Mouse (Mus musculus) midbrain, embryonic 13.5 days (tissue): ENCODE measurements around the gene Asb16. TPM values are rescaled to one million over a fixed set of nuclear protein-coding genes. Genes with fewer than 3 reads are reported as not detected.

Experiments
- ATAC-seq: fragments of 200-750 bp; cut with Nextera tagmentation; 2 replicates; pipeline ENCODE4 v1.8.0; 2017; ENCODE audit warnings: mild to moderate bottlenecking, moderate TSS enrichment, moderate library complexity
- H3K27ac ChIP-seq: fragments of 300-500 bp; sonication (generic); 2 replicates; pipeline ENCODE4 v1.5.1; 2015; ENCODE audit warnings: inconsistent platforms, mild to moderate bottlenecking, moderate library complexity
- H3K27me3 ChIP-seq: fragments of 300-500 bp; sonication (generic); 2 replicates; pipeline ENCODE4 v1.6.1; 2015; ENCODE audit warnings: mild to moderate bottlenecking, inconsistent platforms
- H3K36me3 ChIP-seq: fragments of 300-500 bp; sonication (generic); 2 replicates; pipeline ENCODE4 v1.6.1; 2015; ENCODE audit warnings: mild to moderate bottlenecking, inconsistent platforms
- H3K4me1 ChIP-seq: fragments of 300-500 bp; sonication (generic); replicated peaks from 2 replicates; pipeline ENCODE4 v1.6.1; 2015; ENCODE audit warnings: inconsistent platforms
- H3K4me2 ChIP-seq: fragments of 300-500 bp; sonication (generic); replicated peaks from 2 replicates; pipeline ENCODE4 v1.6.1; 2015; ENCODE audit warnings: moderate library complexity, mild to moderate bottlenecking, inconsistent platforms
- H3K4me3 ChIP-seq: fragments of 300-500 bp; sonication (generic); replicated peaks from 2 replicates; pipeline ENCODE4 v1.5.1; 2015; ENCODE audit warnings: mild to moderate bottlenecking, inconsistent platforms
- H3K9ac ChIP-seq: fragments of 300-500 bp; sonication (generic); replicated peaks from 2 replicates; pipeline ENCODE4 v1.6.1; 2015; ENCODE audit warnings: mild to moderate bottlenecking, inconsistent platforms
- H3K9me3 ChIP-seq: fragments of 300-500 bp; sonication (generic); 2 replicates; pipeline ENCODE4 v1.6.1; 2016; ENCODE audit warnings: mild to moderate bottlenecking, inconsistent platforms
- WGBS: fragments of 180-500 bp; shearing (Covaris S2); methylation state at CpG from one replicate; pipeline ENCODE4 v1.1.7; 2015; 5-methylcytosine and 5-hydroxymethylcytosine counted together
- polyA plus RNA-seq: library from polyadenylated mRNA; unstranded; fragments of >200 nt; fragmentation: Nextera tagmentation; extraction: Ambion mirVana; gene quantifications from 2 replicates; pipeline ENCODE4 v1.2.1, GENCODE M21; 2015

Asb16 gene
- polyA plus RNA-seq, 1 experiment from 2014 or later = not detected

DNA sequence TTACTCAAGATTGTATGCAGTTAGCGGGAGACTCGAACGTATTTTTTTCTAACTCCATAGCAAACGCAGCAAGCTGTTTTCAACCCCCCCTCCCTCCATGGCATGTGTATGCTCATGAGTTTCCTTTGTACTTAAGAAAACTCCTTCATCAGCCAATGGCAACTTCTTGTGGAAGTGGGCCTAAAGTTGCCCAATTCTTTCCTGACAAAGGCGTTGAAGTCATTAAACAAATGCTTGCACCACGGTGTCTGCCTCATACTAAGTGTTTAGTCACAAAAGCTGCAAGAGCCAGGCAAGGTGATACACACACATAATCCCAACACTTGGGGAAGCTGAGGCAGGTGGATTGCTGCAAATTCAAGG, 22.3 kb upstream of the Asb16 start:
- Histone ChIP-seq H3K4me2 (no peak overlapping the region), H3K9ac (no peak overlapping the region), H3K27ac (no peak overlapping the region), H3K4me3 (no peak overlapping the region), H3K4me1 (peaks cover 29% of the 10 kb centered on the region), H3K36me3 (no peaks in the 10 kb centered on the region), H3K9me3 (no peaks in the 10 kb centered on the region), H3K27me3 (no peaks in the 10 kb centered on the region)
- WGBS = 88% methylated on average over 6 of the region's 6 CpGs
- ATAC-seq = no peak

DNA sequence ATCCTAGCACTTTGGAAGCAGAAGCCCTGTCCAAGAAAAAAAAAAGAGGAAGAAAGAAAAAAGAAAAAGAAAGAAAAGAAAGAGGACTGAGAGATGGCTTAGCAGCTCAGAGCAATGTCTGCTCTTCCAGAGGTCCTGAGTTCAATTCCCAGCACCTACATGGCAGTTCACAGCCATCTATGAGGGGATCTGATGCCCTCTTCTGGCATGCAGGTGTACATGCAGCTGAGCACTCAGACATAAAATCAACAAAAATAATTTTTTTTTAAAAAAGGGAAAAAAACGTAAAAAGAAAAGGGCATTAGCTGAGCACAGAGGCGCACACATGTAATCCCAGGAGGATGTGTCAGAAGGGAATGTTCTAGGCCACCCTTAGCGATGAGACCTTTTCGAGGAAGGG, 21.7 kb upstream of the Asb16 start:
- 84% methylated on average over 4 of the region's 4 CpGs for WGBS

DNA sequence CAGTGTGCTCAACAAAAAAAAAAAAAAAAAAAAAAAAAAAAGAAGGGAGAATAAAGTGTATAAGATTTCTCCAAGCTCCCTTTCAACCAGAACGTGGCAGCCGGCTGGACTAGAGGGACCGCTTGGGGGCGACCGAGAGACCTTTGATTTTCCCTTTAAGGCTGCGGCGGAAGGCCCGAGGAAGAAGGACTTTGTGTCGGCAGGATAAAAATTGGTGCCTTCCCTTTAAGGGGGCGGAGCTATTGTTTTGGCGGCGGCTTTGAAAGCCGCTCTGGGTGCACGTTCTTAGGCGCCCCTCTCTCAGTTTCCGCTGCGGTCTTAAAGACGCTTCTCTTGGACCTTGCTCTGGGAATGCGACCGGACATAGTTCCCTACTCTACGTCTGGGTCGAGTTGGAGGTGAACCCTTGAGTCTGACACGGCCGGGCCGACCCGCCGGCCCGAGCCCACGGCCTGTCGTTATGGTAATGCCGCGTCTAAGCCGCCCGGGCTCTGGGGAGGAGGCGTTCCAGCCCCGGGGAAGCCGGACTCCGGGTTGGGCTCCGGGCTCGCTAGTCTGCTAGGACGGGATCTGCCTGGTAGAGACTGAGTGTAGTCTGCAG, 19.8 kb upstream of the Asb16 start, which contains the start of gene BC030867:
BC030867 (plus strand) TSS at position 253 of the 601 bp plus-strand sequence.
- H3K4me3 ChIP-seq = peak within 1 kb of the TSS; percentile 49
- H3K36me3 ChIP-seq = no peaks in the 10 kb centered on the region
- no peak within 1 kb of the TSS for H3K27ac ChIP-seq
- under 1% methylated on average over 41 of the region's 41 CpGs for WGBS
- H3K9me3 ChIP-seq = no peaks in the 10 kb centered on the region
- peak within 1 kb of the TSS; percentile 79 for H3K4me2 ChIP-seq
- peaks cover 29% of the 10 kb centered on the region for H3K4me1 ChIP-seq
- H3K9ac ChIP-seq = peak within 1 kb of the TSS; percentile 58
- H3K27me3 ChIP-seq = no peaks in the 10 kb centered on the region
- ATAC-seq = peak; percentile 58

More for the DNA sequence above, 21.7 kb upstream of the Asb16 start:
- Histone ChIP-seq H3K27me3 (no peaks in the 10 kb centered on the region), H3K36me3 (no peaks in the 10 kb centered on the region), H3K4me3 (no peak overlapping the region), H3K4me1 (peaks cover 29% of the 10 kb centered on the region), H3K4me2 (no peak overlapping the region), H3K27ac (no peak overlapping the region), H3K9me3 (no peaks in the 10 kb centered on the region), H3K9ac (no peak overlapping the region)
- no peak for ATAC-seq

DNA sequence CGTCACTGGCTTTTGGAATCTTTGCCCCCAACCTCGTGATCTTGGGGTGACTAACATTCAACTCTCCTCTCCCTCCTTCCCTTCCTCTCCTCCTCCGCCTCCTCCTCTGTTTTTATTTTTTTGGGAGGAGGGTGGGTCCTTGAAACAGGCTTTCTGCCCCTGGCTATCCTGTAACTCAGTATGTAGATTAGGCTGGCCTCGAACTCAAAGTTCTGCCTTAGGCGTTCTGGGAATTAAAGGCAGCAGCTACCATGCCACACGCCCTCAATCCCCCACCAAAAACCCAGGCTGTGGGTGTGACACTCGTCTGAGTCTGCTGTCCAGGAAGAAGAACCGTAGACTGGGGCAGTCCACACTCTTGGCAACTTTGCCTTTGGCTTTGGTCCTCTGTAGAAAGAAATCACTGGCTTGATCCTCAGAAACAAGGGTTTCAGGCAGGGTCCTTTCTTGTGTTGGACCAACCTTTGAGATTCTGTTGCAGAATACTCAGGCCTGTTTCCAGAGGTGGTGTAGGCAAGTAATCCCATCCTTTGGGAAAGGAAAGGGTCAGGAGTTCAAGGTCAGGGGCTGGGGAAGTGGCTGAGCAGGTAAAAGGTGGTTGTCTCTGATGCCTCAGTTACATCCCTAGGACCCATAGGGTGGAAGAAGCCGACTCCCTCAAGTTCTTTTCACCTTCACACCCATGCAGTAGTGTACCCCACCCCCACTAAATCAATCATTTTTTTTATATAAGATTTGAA, 19.0 kb upstream of the Asb16 start:
- peak overlapping the region; percentile 49 for H3K4me3 ChIP-seq
- WGBS = 10% methylated on average over 9 of the region's 9 CpGs
- no peaks in the 10 kb centered on the region for H3K36me3 ChIP-seq
- H3K9me3 ChIP-seq = no peaks in the 10 kb centered on the region
- ATAC-seq = no peak
- no peak overlapping the region for H3K27ac ChIP-seq
- H3K4me1 ChIP-seq = peaks cover 27% of the 10 kb centered on the region
- peak overlapping the region; percentile 58 for H3K9ac ChIP-seq
- no peaks in the 10 kb centered on the region for H3K27me3 ChIP-seq
- peak overlapping the region; percentile 79 for H3K4me2 ChIP-seq

DNA sequence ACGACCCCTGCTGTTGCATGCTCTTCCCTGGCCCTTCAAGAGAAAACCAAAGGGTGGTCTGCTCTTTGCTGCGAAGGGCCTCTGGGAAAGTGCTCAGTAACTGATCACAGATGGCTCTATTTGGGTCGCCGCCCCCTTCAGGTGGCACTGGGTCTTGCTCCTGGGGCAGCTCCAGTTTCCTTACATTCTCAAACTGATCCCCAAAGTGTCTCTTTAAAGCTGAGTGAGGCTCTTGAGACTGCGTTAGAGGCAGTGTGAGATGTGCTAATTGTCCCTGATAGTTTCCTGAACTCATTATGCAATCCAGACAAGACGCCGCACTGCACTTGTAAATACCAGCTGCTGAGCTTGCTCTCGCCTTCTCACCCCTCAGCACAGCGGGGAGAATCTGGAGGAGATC, 11.0 kb upstream of the Asb16 start:
- no peak overlapping the region for H3K4me2 ChIP-seq

DNA sequence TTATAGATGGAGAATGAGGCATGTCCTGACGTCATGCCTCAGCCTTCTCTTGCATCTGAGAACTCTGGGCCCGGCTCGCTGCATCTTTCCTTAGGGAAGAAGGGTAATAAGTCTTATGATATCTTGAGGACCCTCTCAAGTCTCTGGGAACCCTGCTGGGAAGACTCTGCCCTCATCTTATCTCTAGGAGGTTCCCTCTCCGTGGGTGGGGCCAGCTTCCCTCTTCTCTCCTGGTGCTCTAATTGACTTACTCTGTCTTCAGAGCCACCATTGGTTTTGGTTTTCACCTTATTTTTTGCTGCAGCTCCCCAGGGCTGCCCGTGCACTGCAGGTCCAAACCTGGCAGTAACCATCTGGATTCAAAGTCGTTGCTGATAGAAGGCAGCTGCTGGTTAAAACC, 10.4 kb upstream of the Asb16 start:
- no peaks in the 10 kb centered on the region for H3K27me3 ChIP-seq
- no peaks in the 10 kb centered on the region for H3K9me3 ChIP-seq
- no peak for ATAC-seq
- H3K27ac ChIP-seq = no peak overlapping the region
- H3K4me2 ChIP-seq = no peak overlapping the region
- peaks cover 12% of the 10 kb centered on the region for H3K4me1 ChIP-seq
- H3K4me3 ChIP-seq = no peak overlapping the region
- H3K36me3 ChIP-seq = peaks cover 15% of the 10 kb centered on the region
- no peak overlapping the region for H3K9ac ChIP-seq
- 85% methylated on average over 6 of the region's 6 CpGs for WGBS

More for the DNA sequence above, 11.0 kb upstream of the Asb16 start:
- H3K27ac ChIP-seq = no peak overlapping the region
- H3K9me3 ChIP-seq = no peaks in the 10 kb centered on the region
- H3K27me3 ChIP-seq = no peaks in the 10 kb centered on the region
- ATAC-seq = no peak
- no peak overlapping the region for H3K4me3 ChIP-seq
- 31% methylated on average over 9 of the region's 9 CpGs for WGBS
- no peak overlapping the region for H3K9ac ChIP-seq
- peaks cover 12% of the 10 kb centered on the region for H3K4me1 ChIP-seq
- H3K36me3 ChIP-seq = peaks cover 13% of the 10 kb centered on the region

DNA sequence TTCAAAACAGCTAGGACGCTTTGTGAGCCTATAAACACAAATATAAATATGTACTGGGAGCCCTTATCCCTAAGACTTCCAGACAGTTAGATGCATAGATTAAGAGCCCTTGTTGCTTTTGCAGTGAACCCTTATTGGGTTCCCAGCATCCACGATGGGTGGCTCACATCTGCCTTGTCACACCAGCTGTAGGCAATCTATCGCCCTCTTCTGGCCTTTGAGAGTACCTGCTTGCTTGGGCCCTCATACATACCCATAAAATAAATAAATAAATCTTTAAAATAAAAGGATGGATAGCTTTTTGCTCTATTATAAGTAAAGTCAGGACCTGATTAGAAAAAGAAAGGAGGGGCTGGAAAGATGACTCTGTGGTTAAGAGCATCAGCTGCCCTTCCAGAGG, 10.0 kb upstream of the Asb16 start:
- no peaks in the 10 kb centered on the region for H3K9me3 ChIP-seq
- H3K4me2 ChIP-seq = no peak overlapping the region
- ATAC-seq = no peak
- peaks cover 12% of the 10 kb centered on the region for H3K4me1 ChIP-seq
- no peak overlapping the region for H3K9ac ChIP-seq
- H3K27ac ChIP-seq = no peak overlapping the region
- no peaks in the 10 kb centered on the region for H3K27me3 ChIP-seq
- WGBS = 90% methylated on average over 3 of the region's 3 CpGs
- H3K36me3 ChIP-seq = peaks cover 15% of the 10 kb centered on the region
- no peak overlapping the region for H3K4me3 ChIP-seq

DNA sequence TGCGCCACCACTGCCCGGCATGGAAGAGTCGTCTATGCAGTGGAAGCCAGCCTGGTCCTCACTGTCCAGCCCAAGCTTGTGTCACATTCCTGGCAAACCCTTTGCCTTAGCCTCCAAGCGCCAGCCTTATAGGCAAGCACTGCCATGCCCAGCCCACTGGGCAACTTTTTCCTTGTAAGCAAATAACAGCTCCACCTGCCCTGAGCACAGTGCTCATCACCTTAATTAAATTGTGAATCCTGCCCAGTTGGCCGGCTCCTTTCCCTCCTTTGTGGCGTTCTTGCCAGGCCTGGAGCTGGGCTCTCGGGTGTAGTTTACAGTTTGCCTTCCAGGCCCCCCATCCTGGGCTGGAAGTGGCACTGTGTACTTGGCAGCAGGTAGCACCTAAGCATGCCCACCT, 5.3 kb upstream of the Asb16 start:
- no peaks in the 10 kb centered on the region for H3K27me3 ChIP-seq

DNA sequence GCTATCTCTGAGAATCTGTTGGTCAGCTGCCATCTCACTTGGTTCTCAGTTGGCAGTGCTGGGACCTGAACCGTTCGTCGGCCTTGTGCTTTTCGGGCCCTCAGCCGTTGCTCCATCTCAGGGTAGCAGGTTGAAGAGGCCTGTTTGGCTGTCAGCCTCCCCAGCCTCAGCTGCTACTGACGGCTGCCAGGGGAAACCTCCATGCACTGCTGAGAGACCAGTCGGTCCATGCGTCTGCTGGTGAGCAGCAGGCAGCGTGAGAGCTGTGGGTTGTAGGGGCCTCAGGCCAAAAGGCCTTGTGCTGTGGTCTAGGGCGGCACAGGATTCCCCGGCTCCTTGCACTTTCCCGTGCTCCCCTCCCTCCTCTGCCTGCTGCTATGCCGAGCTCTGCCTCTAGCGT, 2.7 kb upstream of the Asb16 start:
- Histone ChIP-seq H3K9me3 (no peaks in the 10 kb centered on the region), H3K27me3 (no peaks in the 10 kb centered on the region), H3K4me3 (no peak overlapping the region), H3K9ac (0 out of 2 replicates have a peak overlapping the region, but pooled peaks have one; percentile 16), H3K4me2 (no peak overlapping the region), H3K27ac (no peak overlapping the region), H3K36me3 (peaks cover 8% of the 10 kb centered on the region), H3K4me1 (0 out of 2 replicates have a peak, but pooled peaks cover 5% of the 10 kb centered on the region)
- 70% methylated on average over 13 of the region's 14 CpGs for WGBS
- no peak for ATAC-seq

More for the DNA sequence above, 5.3 kb upstream of the Asb16 start:
- H3K9ac ChIP-seq = no peak overlapping the region
- H3K27ac ChIP-seq = no peak overlapping the region
- no peaks in the 10 kb centered on the region for H3K9me3 ChIP-seq
- WGBS = 98% methylated on average over 7 of the region's 7 CpGs
- no peak overlapping the region for H3K4me3 ChIP-seq
- H3K4me2 ChIP-seq = no peak overlapping the region
- peaks cover 12% of the 10 kb centered on the region for H3K36me3 ChIP-seq
- H3K4me1 ChIP-seq = 0 out of 2 replicates have a peak, but pooled peaks cover 5% of the 10 kb centered on the region
- no peak for ATAC-seq

DNA sequence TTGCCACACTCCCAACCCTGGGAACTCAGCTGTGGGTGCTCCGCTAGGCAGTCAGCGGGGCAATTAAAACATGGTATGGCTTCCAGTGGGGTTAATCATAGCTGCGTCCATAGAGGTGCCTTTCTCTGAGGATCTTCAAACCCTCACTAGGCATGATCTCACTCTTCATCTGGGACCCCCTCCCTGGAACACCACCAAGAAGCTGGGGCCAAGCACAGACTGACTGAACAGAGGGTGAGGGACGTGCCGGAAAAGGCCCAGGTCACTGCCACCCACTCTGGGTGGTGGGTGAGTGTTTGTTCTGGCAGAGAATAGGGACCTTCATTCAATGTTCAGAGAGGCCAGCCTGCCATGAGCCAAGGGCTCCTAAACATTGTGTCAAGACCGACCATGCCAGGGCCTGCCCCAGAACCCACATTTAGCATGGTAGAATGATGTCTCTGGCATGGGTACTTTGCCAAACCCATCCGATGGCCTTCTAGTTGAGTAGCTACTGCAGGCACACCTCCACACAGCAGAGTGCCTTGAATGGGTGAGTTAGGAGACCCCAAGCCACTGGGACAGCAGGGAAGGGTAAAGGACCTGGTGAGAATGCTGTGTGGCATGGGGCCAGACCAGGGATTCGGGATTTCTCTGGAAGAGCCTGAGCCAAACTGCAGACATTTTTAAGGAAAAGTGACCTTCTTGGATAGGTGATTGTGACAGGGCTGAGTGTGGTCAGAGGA, 1.8 kb upstream of the Asb16 start:
- 88% methylated on average over 8 of the region's 8 CpGs for WGBS
- no peak overlapping the region for H3K27ac ChIP-seq

DNA sequence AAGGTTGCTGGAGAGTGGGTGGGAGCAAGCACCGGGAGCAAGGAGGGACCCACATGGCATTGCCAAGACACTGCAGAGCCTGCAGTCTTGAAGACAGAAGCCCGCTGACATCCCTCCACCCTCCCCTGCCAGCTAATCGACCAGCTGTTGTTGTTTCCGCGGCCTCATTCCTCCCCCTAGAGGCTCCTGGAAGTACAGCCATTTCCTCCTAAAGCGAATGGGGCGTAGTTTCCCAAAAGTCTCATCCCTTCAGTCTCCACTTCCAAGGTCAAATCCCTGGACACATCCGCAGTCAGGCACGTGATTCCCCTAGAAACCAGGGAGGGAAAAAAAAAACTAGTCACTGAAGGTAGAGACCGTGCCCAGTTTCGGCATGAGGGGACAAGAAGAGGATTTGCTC, 1.1 kb upstream of the Asb16 start:
- H3K4me3 ChIP-seq = no peak overlapping the region
- H3K4me1 ChIP-seq = 0 out of 2 replicates have a peak, but pooled peaks cover 5% of the 10 kb centered on the region
- peaks cover 2% of the 10 kb centered on the region; the same call in 1 of the 2 replicates for H3K36me3 ChIP-seq
- ATAC-seq = peak; percentile 82
- no peak overlapping the region for H3K27ac ChIP-seq
- 8% methylated on average over 11 of the region's 11 CpGs for WGBS
- no peak overlapping the region for H3K9ac ChIP-seq
- H3K27me3 ChIP-seq = no peaks in the 10 kb centered on the region
- H3K9me3 ChIP-seq = no peaks in the 10 kb centered on the region
- no peak overlapping the region for H3K4me2 ChIP-seq

More for the DNA sequence above, 1.8 kb upstream of the Asb16 start:
- no peaks in the 10 kb centered on the region for H3K27me3 ChIP-seq
- H3K4me2 ChIP-seq = no peak overlapping the region
- H3K9ac ChIP-seq = no peak overlapping the region
- H3K9me3 ChIP-seq = no peaks in the 10 kb centered on the region
- peaks cover 5% of the 10 kb centered on the region; the same call in 1 of the 2 replicates for H3K36me3 ChIP-seq
- no peak overlapping the region for H3K4me3 ChIP-seq
- 0 out of 2 replicates have a peak, but pooled peaks cover 5% of the 10 kb centered on the region for H3K4me1 ChIP-seq
- ATAC-seq = 0 out of 2 replicates have a peak, but pooled peaks have one; percentile 14
